Mouse (Mus musculus) hindbrain, embryonic 11.5 days (tissue): Measurements from ENCODE around the gene Nkain4. TPM values are rescaled to one million over a fixed set of nuclear protein-coding genes. Genes with fewer than 3 reads are reported as not detected.
A peak's percentile ranks its signal among the peaks of the same experiment; 100 is the strongest.

ENCODE experiments used
- ATAC-seq: fragments of 200-750 bp; cut with Nextera tagmentation; 2 replicates; pipeline ENCODE4 v1.8.0; 2017; ENCODE audit warnings: mild to moderate bottlenecking, moderate TSS enrichment, moderate library complexity; ENCODE audit not compliant: low FRiP score
- DNase-seq: peaks from one replicate; pipeline ENCODE4 v3.0.0-alpha.2; 2015; ENCODE audit warnings: low spot score
- H3K27ac ChIP-seq: fragments of 300-500 bp; sonication (generic); 2 replicates; pipeline ENCODE4 v1.5.1; 2014; ENCODE audit warnings: mild to moderate bottlenecking, low read depth, low read length
- H3K27me3 ChIP-seq: fragments of 300-500 bp; sonication (generic); 2 replicates; pipeline ENCODE4 v1.6.1; 2014; ENCODE audit warnings: mild to moderate bottlenecking, low read length, moderate library complexity, mixed read lengths; ENCODE audit not compliant: control insufficient read depth, insufficient read depth
- H3K36me3 ChIP-seq: fragments of 300-500 bp; sonication (generic); 2 replicates; pipeline ENCODE4 v1.6.1; 2014; ENCODE audit warnings: mild to moderate bottlenecking, low read length, moderate library complexity, mixed read lengths; ENCODE audit not compliant: control insufficient read depth, insufficient read depth
- H3K4me1 ChIP-seq: fragments of 300-500 bp; sonication (generic); replicated peaks from 2 replicates; pipeline ENCODE4 v1.6.1; 2014; ENCODE audit warnings: low read length, mixed read lengths; ENCODE audit not compliant: control insufficient read depth, insufficient read depth
- H3K4me2 ChIP-seq: fragments of 300-500 bp; sonication (generic); replicated peaks from 2 replicates; pipeline ENCODE4 v1.6.1; 2014; ENCODE audit warnings: mild to moderate bottlenecking, low read depth, low read length
- H3K4me3 ChIP-seq: fragments of 300-500 bp; sonication (generic); 2 replicates; pipeline ENCODE4 v1.5.1; 2014; ENCODE audit warnings: low read depth, low read length
- H3K9ac ChIP-seq: fragments of 300-500 bp; sonication (generic); 2 replicates; pipeline ENCODE4 v1.6.1; 2014; ENCODE audit warnings: low read depth, low read length
- H3K9me3 ChIP-seq: fragments of 300-500 bp; sonication (generic); 2 replicates; pipeline ENCODE4 v1.6.1; 2016; ENCODE audit warnings: low read length; ENCODE audit not compliant: control insufficient read depth
- WGBS: fragments of 180-500 bp; shearing (Covaris S2); extraction: QIAGEN DNeasy Blood & Tissue Kit; methylation state at CpG from one replicate; pipeline ENCODE4 v1.1.7; 2014; 5-methylcytosine and 5-hydroxymethylcytosine counted together
- polyA plus RNA-seq: library from polyadenylated mRNA; unstranded; fragments of >200 nt; fragmentation: Nextera tagmentation; extraction: Ambion mirVana; gene quantifications from 2 replicates; pipeline ENCODE4 v1.2.1, GENCODE M21; 2014

Gene Nkain4
- polyA plus RNA-seq, 1 experiment from 2014 or later, result 80.5 TPM

GRCm38 (mm10) chr2:180904435-180905208, 49.9 kb downstream of the Nkain4 start:
- Histone ChIP-seq H3K27ac (no peak overlapping the region), H3K4me2 (no peak overlapping the region), H3K9ac (no peak overlapping the region), H3K9me3 (no peaks in the 10 kb centered on the region), H3K4me3 (no peak overlapping the region), H3K27me3 (no peaks in the 10 kb centered on the region), H3K36me3 (0 out of 2 replicates have a peak, but pooled peaks cover 2% of the 10 kb centered on the region), H3K4me1 (no peaks in the 10 kb centered on the region)
- DNase-seq (no peak), ATAC-seq (no peak)
- WGBS, result 93% methylated on average over 18 of the region's 18 CpGs

GRCm38 (mm10) chr2:180902086-180902485, 52.4 kb downstream of the Nkain4 start:
- 44% methylated on average over 2 of the region's 2 CpGs for WGBS
- Histone ChIP-seq H3K27me3 (no peaks in the 10 kb centered on the region), H3K9me3 (no peaks in the 10 kb centered on the region), H3K4me1 (no peaks in the 10 kb centered on the region), H3K4me3 (no peak overlapping the region), H3K36me3 (0 out of 2 replicates have a peak, but pooled peaks cover 2% of the 10 kb centered on the region), H3K9ac (no peak overlapping the region), H3K4me2 (no peak overlapping the region), H3K27ac (no peak overlapping the region)
- DNase-seq (peak; percentile 70), ATAC-seq (no peak)

DNA sequence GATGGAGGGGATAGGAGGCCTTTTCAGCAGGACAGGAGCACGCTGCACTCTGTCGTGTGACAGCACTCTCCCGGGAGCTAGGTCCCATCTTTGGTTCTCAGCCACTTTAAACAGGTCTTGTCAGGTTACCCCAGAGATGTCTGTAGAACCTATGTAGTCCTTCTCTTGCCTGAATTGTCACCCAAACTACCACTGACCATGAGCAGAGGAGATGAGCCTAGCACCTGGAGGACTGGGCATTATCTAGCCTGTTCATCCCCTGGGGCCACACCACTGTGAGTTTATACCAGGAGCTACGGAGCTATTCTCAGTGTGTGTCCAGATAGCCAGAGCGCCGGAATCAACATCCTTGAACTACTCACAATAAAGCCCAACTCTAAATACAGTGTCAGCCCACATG, 56.6 kb downstream of the Nkain4 start:
- H3K36me3 ChIP-seq, result no peaks in the 10 kb centered on the region
- ATAC-seq (no peak), DNase-seq (no peak)
- H3K4me1 ChIP-seq, result peaks cover 7% of the 10 kb centered on the region
- no peak overlapping the region for H3K4me3 ChIP-seq
- WGBS, result 81% methylated on average over 6 of the region's 6 CpGs
- peaks cover 7% of the 10 kb centered on the region; the same call in 1 of the 2 replicates for H3K27me3 ChIP-seq
- no peak overlapping the region for H3K9ac ChIP-seq
- H3K9me3 ChIP-seq, result no peaks in the 10 kb centered on the region
- H3K4me2 ChIP-seq, result no peak overlapping the region
- no peak overlapping the region for H3K27ac ChIP-seq

- ATAC-seq (no peak), DNase-seq (no peak)
- no peak overlapping the region for H3K9ac ChIP-seq
- H3K27ac ChIP-seq, result 0 out of 2 replicates have a peak overlapping the region, but pooled peaks have one; percentile 30
- no peak overlapping the region for H3K4me3 ChIP-seq
- WGBS, result 70% methylated on average over 15 of the region's 15 CpGs
- no peak overlapping the region for H3K4me2 ChIP-seq
- no peaks in the 10 kb centered on the region for H3K9me3 ChIP-seq
- no peaks in the 10 kb centered on the region for H3K36me3 ChIP-seq
- peaks cover 7% of the 10 kb centered on the region for H3K4me1 ChIP-seq
- H3K27me3 ChIP-seq, result peaks cover 7% of the 10 kb centered on the region; the same call in 1 of the 2 replicates
These were observed 57.5 kb downstream of the Nkain4 start for GRCm38 (mm10) chr2:180896819-180897625.

GRCm38 (mm10) chr2:180895837-180896525, 58.5 kb downstream of the Nkain4 start:
- Histone ChIP-seq H3K36me3 (no peaks in the 10 kb centered on the region), H3K9ac (peak overlapping the region; percentile 4; the same call in 1 of the 2 replicates), H3K27me3 (peaks cover 7% of the 10 kb centered on the region; the same call in 1 of the 2 replicates), H3K4me1 (peaks cover 7% of the 10 kb centered on the region), H3K9me3 (no peaks in the 10 kb centered on the region), H3K4me2 (peak overlapping the region; percentile 82; the same call in 1 of the 2 replicates), H3K4me3 (no peak overlapping the region; the same call in 1 of the 2 replicates), H3K27ac (peak overlapping the region; percentile 60)
- DNase-seq (no peak), ATAC-seq (no peak)
- 83% methylated on average over 11 of the region's 11 CpGs for WGBS

DNA sequence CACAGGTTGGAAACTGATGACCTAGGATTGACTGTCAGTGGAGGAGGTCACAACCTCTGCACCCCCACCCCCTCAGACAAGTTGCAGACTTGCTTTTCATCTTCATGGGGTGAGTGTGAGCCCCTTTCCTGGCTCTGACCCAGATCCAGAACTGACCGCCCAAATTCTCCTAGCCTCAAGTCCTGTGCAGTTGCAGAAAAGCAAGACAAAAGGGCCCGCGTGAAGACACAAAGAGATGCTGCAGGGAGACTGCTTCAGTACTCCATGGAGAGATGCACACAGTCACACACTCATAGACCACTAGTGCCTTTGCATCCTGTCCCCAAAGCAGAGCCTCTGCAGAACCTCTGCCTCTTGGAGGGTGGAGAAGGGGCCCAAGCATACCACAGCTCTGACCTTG, 59.2 kb downstream of the Nkain4 start:
- Histone ChIP-seq H3K4me3 (peak overlapping the region; percentile 93), H3K4me2 (peak overlapping the region; percentile 82), H3K9me3 (no peaks in the 10 kb centered on the region), H3K27me3 (peaks cover 7% of the 10 kb centered on the region; the same call in 1 of the 2 replicates), H3K4me1 (peaks cover 7% of the 10 kb centered on the region), H3K9ac (peak overlapping the region; percentile 4; the same call in 1 of the 2 replicates), H3K27ac (peak overlapping the region; percentile 60), H3K36me3 (no peaks in the 10 kb centered on the region)
- ATAC-seq, result no peak
- DNase-seq, result no peak
- 64% methylated on average over 3 of the region's 3 CpGs for WGBS

DNA sequence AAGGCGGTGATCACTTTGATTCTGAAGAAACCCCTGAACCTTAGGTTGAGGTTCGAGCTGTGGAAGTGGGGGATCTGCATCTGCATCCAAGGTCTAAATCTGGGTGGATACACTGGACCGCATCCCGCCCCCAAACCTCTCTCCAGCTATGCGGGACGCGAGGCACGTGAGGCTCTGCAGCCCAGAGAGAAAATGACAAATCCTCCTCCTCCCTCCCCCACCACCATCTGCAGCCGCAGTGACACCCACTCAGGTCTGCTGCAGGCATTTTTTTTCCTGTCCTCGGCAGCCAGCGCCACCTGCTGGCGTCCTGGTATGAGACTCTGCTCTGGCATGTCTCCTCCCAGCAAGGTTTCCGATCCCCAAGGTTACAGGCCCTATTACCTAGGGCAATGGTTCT, 59.8 kb downstream of the Nkain4 start:
- H3K9ac ChIP-seq, result peak overlapping the region; percentile 100
- H3K36me3 ChIP-seq, result no peaks in the 10 kb centered on the region
- H3K4me3 ChIP-seq, result peak overlapping the region; percentile 93
- peak overlapping the region; percentile 82 for H3K4me2 ChIP-seq
- under 1% methylated on average over 13 of the region's 13 CpGs for WGBS
- peak; percentile 93 for DNase-seq
- peaks cover 7% of the 10 kb centered on the region; the same call in 1 of the 2 replicates for H3K27me3 ChIP-seq
- H3K27ac ChIP-seq, result peak overlapping the region; percentile 99
- no peaks in the 10 kb centered on the region for H3K9me3 ChIP-seq
- peak; percentile 33 for ATAC-seq
- H3K4me1 ChIP-seq, result peaks cover 7% of the 10 kb centered on the region

DNA sequence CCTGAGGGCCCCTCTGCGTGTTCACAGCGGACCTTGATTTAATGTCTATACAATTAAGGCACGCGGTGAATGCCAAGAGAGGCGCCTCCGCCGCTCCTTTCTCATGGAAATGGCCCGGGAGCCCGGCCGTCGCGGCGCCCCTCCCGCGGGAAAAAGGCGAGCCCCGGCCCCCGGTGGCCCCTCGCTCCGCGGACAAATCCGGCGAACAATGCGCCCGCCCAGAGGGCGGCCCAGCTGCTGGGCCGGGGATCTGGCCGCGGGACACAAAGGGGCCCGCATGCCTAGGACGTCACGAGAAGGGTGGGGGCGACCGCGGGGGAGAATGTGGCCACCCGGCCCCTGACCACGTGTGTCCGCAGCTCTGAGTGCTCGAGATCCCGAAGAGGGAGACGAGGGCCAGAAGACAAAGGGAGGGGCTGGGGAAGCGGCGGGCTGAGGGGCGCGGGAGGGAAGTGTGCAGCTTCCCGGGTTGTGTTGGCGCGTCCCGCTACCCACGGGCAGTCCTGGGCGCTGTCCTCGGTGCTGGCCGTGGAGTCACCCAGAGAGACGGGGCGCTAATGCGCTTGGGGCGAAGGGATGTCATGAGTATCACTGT, 60.4 kb downstream of the Nkain4 start:
- Histone ChIP-seq H3K27ac (peak overlapping the region; percentile 99), H3K4me3 (peak overlapping the region; percentile 93), H3K4me1 (peaks cover 7% of the 10 kb centered on the region), H3K9ac (peak overlapping the region; percentile 100), H3K9me3 (no peaks in the 10 kb centered on the region), H3K36me3 (no peaks in the 10 kb centered on the region), H3K4me2 (peak overlapping the region; percentile 82), H3K27me3 (peaks cover 7% of the 10 kb centered on the region; the same call in 1 of the 2 replicates)
- whole genome bisulfite sequencing, result under 1% methylated on average over 56 of the region's 57 CpGs
- DNase-seq (peak; percentile 84), ATAC-seq (peak; percentile 62)
